ENCODE assay signal across 14 mouse cellular contexts in the genomic region with DNA sequence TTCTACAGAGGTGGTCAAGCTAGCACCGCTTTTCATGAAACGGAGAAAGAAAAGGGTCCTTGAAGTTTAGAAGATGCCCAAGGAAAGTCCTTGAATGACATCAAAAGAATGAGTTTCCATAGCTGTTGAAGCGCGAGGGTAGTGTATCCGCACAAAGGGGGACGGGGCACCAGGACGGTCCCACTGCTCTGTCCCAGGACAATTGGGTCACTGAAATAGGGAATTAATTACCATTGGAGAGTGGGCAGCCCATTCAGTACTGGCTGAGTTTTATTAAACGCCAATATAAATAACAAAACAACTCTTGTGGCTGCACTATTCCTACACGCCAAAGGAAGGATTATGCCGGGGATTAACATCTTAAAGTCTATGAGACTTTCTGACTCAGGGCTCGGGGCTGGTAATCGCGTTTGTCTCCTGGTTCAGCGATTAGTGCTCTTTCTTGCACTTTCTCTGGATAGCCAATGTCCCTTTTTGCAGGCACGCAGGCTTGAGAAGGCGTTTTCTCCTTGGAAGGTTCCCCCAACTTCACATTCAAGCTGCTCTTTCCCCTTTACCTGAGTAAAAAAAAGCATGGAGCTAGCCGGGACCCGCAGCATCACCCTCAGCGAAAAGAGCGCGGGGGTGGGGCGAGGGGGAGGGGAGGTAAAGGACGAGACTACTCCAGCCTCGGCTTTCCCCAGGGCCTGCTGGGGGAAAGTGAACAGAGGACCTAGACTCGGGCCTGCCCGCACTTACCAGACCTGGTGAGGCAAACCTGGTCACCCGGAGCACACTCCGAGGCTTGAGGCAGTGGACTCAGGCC. TPM values are rescaled to one million over a fixed set of nuclear protein-coding genes. Genes with fewer than 3 reads are reported as not detected.
A peak's percentile ranks its signal among the peaks of the same experiment; 100 is the strongest.
DNase-seq lines count a peak whose midpoint lies in the region; ATAC-seq lines count a peak whose summit lies in the region.
"Had no signal": no experiment of that assay in that cellular context is flagged by ENCODE, and none has a peak within 500 bp of the region (broad histone marks: within the 10 kb centered on the region; RNA-seq: fewer than 3 reads in every experiment).

No protein-coding gene starts in this region.

- ATAC-seq in kidney, embryonic 14.5 days (ENCODE audit: low FRiP score, low TSS enrichment) = peak; percentile 19; the same call in 1 of the 2 replicates
- ATAC-seq in forebrain, embryonic 16.5 days = no peak
- ATAC-seq in midbrain, embryonic 16.5 days = no peak

- no peak overlapping the region for H3K4me2 ChIP-seq in kidney, embryonic 14.5 days (replicated peaks; ENCODE audit: low read depth, low read length)
- peak overlapping the region; percentile 39 for H3K4me2 ChIP-seq in forebrain, embryonic 16.5 days (ENCODE audit: low read length)
- H3K4me2 ChIP-seq in midbrain, embryonic 16.5 days (ENCODE audit: low read length) = 0 out of 2 replicates have a peak overlapping the region, but pooled peaks have one; percentile 5

- no peaks in the 10 kb centered on the region for H3K9me3 ChIP-seq in kidney, embryonic 14.5 days (ENCODE audit: control insufficient read depth, low read length)
- no peaks in the 10 kb centered on the region for H3K9me3 ChIP-seq in forebrain, embryonic 16.5 days (ENCODE audit: control insufficient read depth, low read length)
- H3K9me3 ChIP-seq in midbrain, embryonic 16.5 days (replicated peaks; ENCODE audit: control insufficient read depth, low read length, poor library complexity, severe bottlenecking) = no peaks in the 10 kb centered on the region

- no peak overlapping the region for H3K9ac ChIP-seq in kidney, embryonic 14.5 days (ENCODE audit: low read depth, low read length)
- H3K9ac ChIP-seq in forebrain, embryonic 16.5 days (replicated peaks; ENCODE audit: low read depth, low read length) = peak overlapping the region; percentile 46
- no peak overlapping the region for H3K9ac ChIP-seq in midbrain, embryonic 16.5 days (ENCODE audit: low read depth, low read length)

- H3K4me3 ChIP-seq in kidney, embryonic 14.5 days (ENCODE audit: low read length) = no peak overlapping the region
- peak overlapping the region; percentile 3; the same call in 1 of the 2 replicates for H3K4me3 ChIP-seq in forebrain, embryonic 16.5 days (replicated peaks; ENCODE audit: low read length)
- no peak overlapping the region for H3K4me3 ChIP-seq in midbrain, embryonic 16.5 days (ENCODE audit: low read depth, low read length)
- H3K4me3 ChIP-seq: layer of hippocampus, adult 2 months had no signal

- H3K27ac ChIP-seq in kidney, embryonic 14.5 days (ENCODE audit: low read depth, low read length) = no peak overlapping the region
- H3K27ac ChIP-seq in forebrain, embryonic 16.5 days (ENCODE audit: low read length) = peak overlapping the region; percentile 62; the same call in 1 of the 2 replicates
- no peak overlapping the region for H3K27ac ChIP-seq in midbrain, embryonic 16.5 days (ENCODE audit: low read length)
- H3K27ac ChIP-seq: layer of hippocampus, adult 2 months; macrophage had no signal

- no peaks in the 10 kb centered on the region for H3K36me3 ChIP-seq in kidney, embryonic 14.5 days (ENCODE audit: control insufficient read depth, insufficient read depth, low read length)
- H3K36me3 ChIP-seq in forebrain, embryonic 16.5 days (ENCODE audit: control insufficient read depth, insufficient read depth) = no peaks in the 10 kb centered on the region
- H3K36me3 ChIP-seq in midbrain, embryonic 16.5 days (ENCODE audit: control insufficient read depth, insufficient read depth, low read length) = no peaks in the 10 kb centered on the region

- no peak for DNase-seq in kidney, postnatal 25 days
- DNase-seq in embryo, embryonic 9.5 days (ENCODE audit: extremely low spot score) = peak; percentile 65
- no peak for DNase-seq in thymus, adult 18-20 months
- no peak for DNase-seq in yolk sac, embryonic 10.5 days (ENCODE audit: low spot score)
- DNase-seq in left cerebral cortex, adult 8-10 months (ENCODE audit: low spot score in 2 of 2) = no peak
- DNase-seq: adrenal gland, adult 8-10 months had no signal

- 1% methylated on average over 27 of the region's 28 CpGs for WGBS in kidney, embryonic 14.5 days
- WGBS in forebrain, embryonic 16.5 days = 1% methylated on average over 28 of the region's 28 CpGs
- WGBS in midbrain, embryonic 16.5 days = 2% methylated on average over 27 of the region's 28 CpGs

- peaks cover 75% of the 10 kb centered on the region for H3K27me3 ChIP-seq in kidney, embryonic 14.5 days (ENCODE audit: control insufficient read depth, insufficient read depth, low read length)
- peaks cover 20% of the 10 kb centered on the region for H3K27me3 ChIP-seq in forebrain, embryonic 16.5 days (replicated peaks; ENCODE audit: control insufficient read depth, insufficient read depth, low read length)
- peaks cover 43% of the 10 kb centered on the region for H3K27me3 ChIP-seq in midbrain, embryonic 16.5 days (ENCODE audit: control insufficient read depth, insufficient read depth, low read depth, low read length)

- H3K4me1 ChIP-seq in kidney, embryonic 14.5 days (ENCODE audit: control insufficient read depth, insufficient read depth, low read length) = peaks cover 3% of the 10 kb centered on the region; the same call in 1 of the 2 replicates
- peaks cover 42% of the 10 kb centered on the region for H3K4me1 ChIP-seq in forebrain, embryonic 16.5 days (replicated peaks; ENCODE audit: control insufficient read depth, insufficient read depth, low read length)
- peaks cover 9% of the 10 kb centered on the region for H3K4me1 ChIP-seq in midbrain, embryonic 16.5 days (ENCODE audit: control insufficient read depth, insufficient read depth, low read length)

RNA-seq across cellular contexts. Expression of a gene that starts 5.6 kb away (rescaled TPM):
- not detected in 2 replicates for polyA plus RNA-seq in kidney, embryonic 14.5 days (2014; fragmentation: Nextera tagmentation; extraction: Ambion mirVana)
- polyA plus RNA-seq in forebrain, embryonic 16.5 days (2015; fragmentation: Nextera tagmentation; extraction: Ambion mirVana) = 53.3 and 71.3 TPM in 2 replicates
- 5.2 and 16.9 TPM in 2 replicates for polyA plus RNA-seq in midbrain, embryonic 16.5 days (2015; fragmentation: Nextera tagmentation; extraction: Ambion mirVana)
- total RNA-seq in left cerebral cortex, adult 8-10 months (2022) = under 1 TPM in 3 of 4 experiments, not detected in 1; 0.25 to 0.33 (median 0.32) TPM
- total RNA-seq: adrenal gland, adult 8-10 months; hematopoietic stem cell, adult 5-6 weeks; liver, adult 2 months had no signal
- polyA plus RNA-seq: liver, adult 2 months; macrophage; stomach, embryonic 14.5 days had no signal
